Mouse (Mus musculus) cerebellum, adult 2 months (tissue): ENCODE data around the gene Asap2. TPM values are rescaled to one million over a fixed set of nuclear protein-coding genes. Genes with fewer than 3 reads are reported as not detected.

Experiments used
- DNase-seq, 2 experiments: peaks; one replicate each; pipeline ENCODE4 v3.0.0; 2021
- H3K27ac ChIP-seq: fragments of 200-500 bp; 2 replicates; pipeline ENCODE4 v1.5.1; 2012; ENCODE audit warnings: low read length, control low read depth, inconsistent platforms; ENCODE audit not compliant: insufficient read depth
- H3K27me3 ChIP-seq: fragments of 200-500 bp; 2 replicates; pipeline ENCODE4 v1.6.1; 2012; ENCODE audit warnings: inconsistent platforms, mild to moderate bottlenecking, low read length, moderate library complexity; ENCODE audit not compliant: control insufficient read depth, insufficient read depth
- H3K4me1 ChIP-seq: fragments of 200-500 bp; 2 replicates; pipeline ENCODE4 v1.6.1; 2011; ENCODE audit warnings: low read length; ENCODE audit not compliant: control insufficient read depth, insufficient read depth
- H3K4me3 ChIP-seq: fragments of 200-500 bp; replicated peaks from 2 replicates; pipeline ENCODE3; 2011; ENCODE audit warnings: mild to moderate bottlenecking, low read depth, low read length, control low read depth; ENCODE audit not compliant: insufficient read depth
- CTCF ChIP-seq: fragments of 200-500 bp; IDR thresholded peaks from 2 replicates; pipeline ENCODE4 v1.5.1; 2011; ENCODE audit warnings: low read depth, mild to moderate bottlenecking, control low read depth, low read length, moderate library complexity, borderline replicate concordance; ENCODE audit not compliant: insufficient read depth
- POLR2A ChIP-seq: fragments of 200-500 bp; IDR thresholded peaks from 2 replicates; pipeline ENCODE4 v1.6.1; 2011; ENCODE audit warnings: low read length, control low read depth, borderline replicate concordance; ENCODE audit not compliant: insufficient read depth
- WGBS: fragments of 180-500 bp; shearing (Covaris S2); methylation state at CpG from one replicate; pipeline ENCODE4 v1.1.7; 2018; 5-methylcytosine and 5-hydroxymethylcytosine counted together
- polyA plus RNA-seq: library from polyadenylated mRNA; depleted of rRNA; stranded (reverse); fragments of >200 nt; gene quantifications from 2 replicates; pipeline ENCODE4 v1.2.3, GENCODE M21; 2012

Asap2 gene
- polyA plus RNA-seq, 1 experiment, result 27.1 TPM

DNA sequence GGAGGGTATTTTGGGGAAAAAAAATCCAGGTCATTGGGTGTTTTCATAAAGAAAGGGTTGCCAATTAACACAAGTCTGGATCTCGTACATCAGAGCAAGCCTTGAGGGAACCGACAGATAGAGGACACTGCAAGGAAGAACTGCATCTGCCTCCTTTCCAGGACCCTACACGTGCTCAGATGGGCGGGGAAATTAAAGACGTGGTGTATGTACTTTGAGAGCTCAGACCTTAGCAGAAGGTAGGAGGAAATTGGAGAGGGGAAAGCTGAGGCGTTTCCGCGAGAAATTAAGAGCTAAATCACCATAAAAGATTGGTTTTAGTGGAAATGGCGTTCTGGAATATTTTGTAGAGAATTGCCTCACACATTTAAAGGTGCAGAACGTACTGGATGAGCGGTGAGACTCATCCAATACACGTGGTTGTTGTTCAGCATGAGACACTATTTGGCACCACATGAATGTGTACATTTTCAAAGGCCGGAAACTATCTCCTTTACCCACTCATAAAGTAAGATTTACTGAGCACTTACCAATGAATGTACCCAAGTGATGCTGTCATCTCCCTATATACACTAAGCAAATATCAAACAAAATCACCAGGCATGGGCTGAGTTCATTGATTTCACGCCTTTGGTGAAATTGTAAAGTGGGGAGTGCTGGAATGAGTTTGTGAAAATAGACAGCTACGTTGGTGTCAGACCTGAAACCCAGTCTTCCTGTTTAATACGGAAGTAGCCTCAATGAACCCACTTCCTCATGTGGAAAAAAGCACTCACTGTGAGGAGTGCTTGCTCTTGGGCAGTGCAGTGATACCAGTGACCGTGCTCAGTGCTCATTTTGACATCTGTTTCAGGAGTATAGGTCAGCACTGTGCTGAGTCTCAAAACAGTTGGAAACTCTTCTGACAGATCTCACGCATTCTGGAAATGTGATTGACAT lies 296.7 kb downstream of the Asap2 start:
- TF ChIP-seq POLR2A (no peak), CTCF (no peak)

DNA sequence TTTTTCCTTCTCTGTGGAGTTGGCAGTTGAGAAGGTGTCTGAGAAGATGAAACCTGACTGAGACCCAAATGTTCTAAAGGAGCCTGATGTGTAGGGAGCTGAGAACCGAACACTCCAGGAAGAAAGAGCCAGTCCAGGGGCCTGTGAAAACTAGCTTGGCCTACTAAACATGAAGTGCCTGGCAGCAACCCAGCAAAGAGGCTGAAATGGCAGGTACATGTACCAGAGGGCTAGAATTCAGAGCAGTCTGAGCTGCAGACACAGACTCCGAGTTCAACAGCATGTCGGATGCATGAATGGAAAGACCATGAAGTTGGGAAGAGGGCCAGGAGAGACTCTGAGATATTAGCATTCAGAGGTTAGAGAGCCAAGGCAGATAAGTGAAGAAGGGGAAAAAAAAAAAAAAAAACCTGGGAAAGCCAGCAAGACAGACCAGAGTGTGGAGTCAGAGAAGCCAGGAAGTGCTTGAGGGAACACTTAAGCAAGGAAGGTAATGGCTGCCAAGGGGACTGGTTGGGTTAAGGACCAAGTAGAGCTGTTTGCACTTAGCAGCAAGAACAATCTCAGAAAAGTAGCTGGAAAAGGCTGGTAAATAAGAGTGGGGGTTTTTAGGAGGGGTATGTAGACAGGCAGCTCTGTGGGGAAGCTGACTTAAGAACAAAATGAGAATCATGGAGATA lies 298.6 kb downstream of the Asap2 start:
- WGBS, result 60% methylated on average over 3 of the region's 3 CpGs
- H3K27ac ChIP-seq, result no peak overlapping the region
- no peaks in the 10 kb centered on the region for H3K27me3 ChIP-seq
- no peak overlapping the region for H3K4me3 ChIP-seq
- TF ChIP-seq CTCF, result no peak
- no peak for TF ChIP-seq POLR2A
- no peak for DNase-seq
- H3K4me1 ChIP-seq, result no peaks in the 10 kb centered on the region

More for the DNA sequence above, 296.7 kb downstream of the Asap2 start:
- peak in 1 of 2 experiments; percentile 39 for DNase-seq
- WGBS, result 24% methylated on average over 18 of the region's 18 CpGs
- Histone ChIP-seq H3K4me1 (no peaks in the 10 kb centered on the region), H3K4me3 (peak overlapping the region; percentile 79), H3K27me3 (no peaks in the 10 kb centered on the region), H3K27ac (no peak overlapping the region)

DNA sequence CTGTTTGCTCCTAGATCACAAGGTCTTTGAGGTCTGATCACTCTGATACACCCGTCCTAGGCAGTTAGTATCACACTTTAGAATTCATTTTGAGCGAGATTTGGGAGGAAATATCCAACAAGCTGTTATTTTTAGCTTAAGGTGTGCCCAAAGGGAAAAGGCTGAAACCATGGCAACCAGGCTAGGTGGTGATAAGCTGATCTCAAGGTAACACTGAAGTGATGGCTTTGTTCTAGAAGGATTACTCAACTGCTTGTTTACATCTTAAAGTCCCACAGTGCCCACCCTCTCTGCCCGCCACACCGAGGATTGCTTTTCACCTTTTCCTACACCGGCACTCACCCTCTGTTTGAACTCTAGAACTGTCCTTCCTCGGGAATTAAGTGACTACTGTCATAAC lies 299.4 kb downstream of the Asap2 start:
- H3K4me1 ChIP-seq, result no peaks in the 10 kb centered on the region
- no peak overlapping the region for H3K4me3 ChIP-seq
- 82% methylated on average over 6 of the region's 6 CpGs for WGBS
- H3K27ac ChIP-seq, result no peak overlapping the region
- DNase-seq, result no peak
- TF ChIP-seq POLR2A (no peak), CTCF (no peak)
- no peaks in the 10 kb centered on the region for H3K27me3 ChIP-seq

- Histone ChIP-seq H3K4me3 (no peak overlapping the region), H3K27me3 (no peaks in the 10 kb centered on the region), H3K4me1 (no peaks in the 10 kb centered on the region), H3K27ac (no peak overlapping the region)
- no peak for TF ChIP-seq POLR2A
- no peak for TF ChIP-seq CTCF
- DNase-seq, result no peak
- 91% methylated on average over 11 of the region's 11 CpGs for WGBS
These were observed 308.6 kb downstream of the Asap2 start for GRCm38 (mm10) chr12:21298856-21299255.

DNA sequence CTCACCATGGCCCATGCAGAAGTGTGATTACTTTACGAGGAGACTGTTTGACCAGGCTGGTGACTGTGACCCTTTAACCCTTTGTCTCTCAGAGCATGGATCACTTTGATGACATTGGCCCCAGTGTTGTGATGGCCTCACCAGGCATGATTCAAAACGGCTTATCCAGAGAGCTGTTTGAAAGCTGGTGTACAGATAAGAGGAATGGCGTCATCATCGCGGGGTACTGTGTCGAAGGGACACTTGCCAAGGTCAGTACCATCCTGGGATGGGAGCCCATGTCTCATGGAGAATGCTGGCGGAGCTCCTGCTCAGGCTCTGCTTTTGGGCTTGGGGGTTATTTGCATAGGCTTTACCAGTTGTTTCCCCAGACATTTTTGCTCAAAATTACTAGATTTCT lies 311.1 kb downstream of the Asap2 start:
- H3K4me3 ChIP-seq, result no peak overlapping the region
- no peaks in the 10 kb centered on the region for H3K27me3 ChIP-seq
- TF ChIP-seq POLR2A (no peak), CTCF (no peak)
- no peak overlapping the region for H3K27ac ChIP-seq
- DNase-seq, result no peak
- 72% methylated on average over 7 of the region's 7 CpGs for WGBS
- H3K4me1 ChIP-seq, result no peaks in the 10 kb centered on the region

GRCm38 (mm10) chr12:21301932-21302331 lies 311.7 kb downstream of the Asap2 start:
- no peaks in the 10 kb centered on the region for H3K27me3 ChIP-seq
- no peak for DNase-seq
- TF ChIP-seq CTCF (no peak), POLR2A (no peak)
- H3K4me1 ChIP-seq, result no peaks in the 10 kb centered on the region
- 94% methylated on average over 8 of the region's 8 CpGs for WGBS
- H3K4me3 ChIP-seq, result no peak overlapping the region
- H3K27ac ChIP-seq, result no peak overlapping the region

GRCm38 (mm10) chr12:21302361-21302783 lies 312.1 kb downstream of the Asap2 start:
- H3K4me3 ChIP-seq, result no peak overlapping the region
- DNase-seq, result no peak
- TF ChIP-seq POLR2A (no peak), CTCF (no peak)
- no peaks in the 10 kb centered on the region for H3K4me1 ChIP-seq
- no peaks in the 10 kb centered on the region for H3K27me3 ChIP-seq
- 88% methylated on average over 5 of the region's 5 CpGs for WGBS
- H3K27ac ChIP-seq, result no peak overlapping the region
